Mouse (Mus musculus) spleen, adult 2 months (tissue): ENCODE measurements around the gene BC005561.

Experiments used
- CTCF ChIP-seq: fragments of 200-500 bp; IDR thresholded peaks from 2 replicates; pipeline ENCODE4 v1.5.1; 2011; ENCODE audit warnings: mild to moderate bottlenecking, inconsistent platforms; ENCODE audit not compliant: insufficient read depth, insufficient read length, insufficient replicate concordance; ENCODE audit errors: extremely low read depth
- POLR2A ChIP-seq: fragments of 200-500 bp; IDR thresholded peaks from 2 replicates; pipeline ENCODE4 v1.6.1; 2011; ENCODE audit warnings: low read depth, low read length, inconsistent platforms

GRCm38 (mm10) chr5:104466816-104467215 lies 41.3 kb upstream of the BC005561 start:
- TF ChIP-seq POLR2A (no peak), CTCF (no peak)
